Comparison of ENCODE assay signal across 7 mouse cellular contexts in genomic region chr19:5798700-5799479, GRCm38 (mm10). TPM values are rescaled to one million over a fixed set of nuclear protein-coding genes. Genes with fewer than 3 reads are reported as not detected.
A peak's percentile ranks its signal among the peaks of the same experiment; 100 is the strongest.
DNase-seq lines count a peak whose midpoint lies in the region; ATAC-seq and TF ChIP-seq lines count a peak whose summit lies in the region.

No protein-coding gene starts in this region.

- TF ChIP-seq CTCF in thymus, adult 2 months (IDR thresholded peaks at IDR 0.05; ENCODE audit: borderline replicate concordance, control insufficient read depth, extremely low read depth, insufficient read depth, low read length, poor library complexity) = no peak

- H3K36me3 ChIP-seq in thymus, adult 2 months (ENCODE audit: control insufficient read depth, insufficient read depth, low read length) = peaks cover 39% of the 10 kb centered on the region
- H3K36me3 ChIP-seq in hindbrain, embryonic 15.5 days = peaks cover 37% of the 10 kb centered on the region

- H3K4me1 ChIP-seq in thymus, adult 2 months (replicated peaks; ENCODE audit: control insufficient read depth, insufficient read depth, low read length) = peaks cover 11% of the 10 kb centered on the region; the same call in 1 of the 2 replicates
- H3K4me1 ChIP-seq in hindbrain, embryonic 15.5 days (replicated peaks) = peaks cover 42% of the 10 kb centered on the region

- no peak for TF ChIP-seq POLR2A in thymus, adult 2 months (IDR thresholded peaks at IDR 0.05; ENCODE audit: control insufficient read depth, extremely low read depth, insufficient read depth, low read length, poor library complexity)

- DNase-seq in thymus, adult 2 months = no peak
- DNase-seq in thymus, postnatal 36 days = no peak
- peak; percentile 61 for DNase-seq in embryo, embryonic 10.5 days (ENCODE audit: low spot score)
- DNase-seq in right cerebral cortex, adult 18-20 months = no peak
- DNase-seq in right cerebral cortex, postnatal 25 days = no peak

- ATAC-seq in hindbrain, embryonic 15.5 days (ENCODE audit: low FRiP score, low read depth) = no peak
- peak; percentile 26 for ATAC-seq in megakaryocyte progenitor cell, adult 5-6 weeks (replicated peaks; ENCODE audit: poor library complexity)

- peak overlapping the region; percentile 66 for H3K9ac ChIP-seq in hindbrain, embryonic 15.5 days

- H3K9me3 ChIP-seq in hindbrain, embryonic 15.5 days = no peaks in the 10 kb centered on the region

- H3K4me3 ChIP-seq in thymus, adult 2 months (ENCODE audit: control insufficient read depth, insufficient read depth, low read length) = peak overlapping the region; percentile 39
- H3K4me3 ChIP-seq in hindbrain, embryonic 15.5 days = peak overlapping the region; percentile 93

- peak overlapping the region; percentile 92 for H3K4me2 ChIP-seq in hindbrain, embryonic 15.5 days

- no peaks in the 10 kb centered on the region for H3K27me3 ChIP-seq in thymus, adult 2 months (ENCODE audit: control insufficient read depth, insufficient read depth, low read length)
- H3K27me3 ChIP-seq in hindbrain, embryonic 15.5 days = no peaks in the 10 kb centered on the region

- no peak overlapping the region for H3K27ac ChIP-seq in thymus, adult 2 months (ENCODE audit: control insufficient read depth, insufficient read depth, low read length)
- H3K27ac ChIP-seq in hindbrain, embryonic 15.5 days (replicated peaks) = peak overlapping the region; percentile 56; the same call in 1 of the 2 replicates

- 1% methylated on average over 7 of the region's 7 CpGs for WGBS in thymus, adult 2 months
- WGBS in hindbrain, embryonic 15.5 days = under 1% methylated on average over 7 of the region's 7 CpGs

RNA-seq across cellular contexts. Expression of gene Scyl1, which starts 27.7 kb away (rescaled TPM):
- polyA plus RNA-seq in thymus, adult 2 months (2012; rRNA removed) = 107 and 113 TPM in 2 replicates
- polyA plus RNA-seq in hindbrain, embryonic 15.5 days (2015; fragmentation: Nextera tagmentation; extraction: Ambion mirVana) = 79.7 and 92.6 TPM in 2 replicates
- 15.7 and 19.9 TPM in 2 replicates for total RNA-seq in megakaryocyte progenitor cell, adult 5-6 weeks (2015)
- total RNA-seq in megakaryocyte progenitor cell, adult 5-6 weeks (2017) = 23.9 and 28.2 TPM in 2 replicates

RNA-seq across cellular contexts. Expression of gene Ltbp3, which starts 58.2 kb away (rescaled TPM):
- 29.5 and 37.7 TPM in 2 replicates for polyA plus RNA-seq in thymus, adult 2 months (2012; rRNA removed)
- polyA plus RNA-seq in hindbrain, embryonic 15.5 days (2015; fragmentation: Nextera tagmentation; extraction: Ambion mirVana) = 15.2 and 17.2 TPM in 2 replicates
- 6.1 and 7.6 TPM in 2 replicates for total RNA-seq in megakaryocyte progenitor cell, adult 5-6 weeks (2015)
- 2.7 and 5.6 TPM in 2 replicates for total RNA-seq in megakaryocyte progenitor cell, adult 5-6 weeks (2017)
